Mouse (Mus musculus): ENCODE results near the gene Hopx. TPM values are rescaled to one million over a fixed set of nuclear protein-coding genes. Genes with fewer than 3 reads are reported as not detected.

Hopx gene
- total RNA-seq (2021) = 10 to 100 TPM; 15.1 to 16.1 TPM
- long read RNA-seq, experiment 1, transcript Hopx-202 (3 exons, 1,113 nt) = major isoform, 17 of 26 reads
- long read RNA-seq, experiment 1, transcript Hopx-201 (3 exons, 1,261 nt) = minor isoform, 6 of 26 reads
- long read RNA-seq, experiment 1, partial matches to known transcripts = 0 of 26 reads
- long read RNA-seq, experiment 1, other reads (novel, unspliced or antisense) = 0 of 26 reads
- long read RNA-seq, experiment 2, transcript Hopx-201 (3 exons, 1,261 nt) = minor isoform, 7 of 25 reads
- long read RNA-seq, experiment 2, transcript Hopx-202 (3 exons, 1,113 nt) = major isoform, 16 of 25 reads
- long read RNA-seq, experiment 2, partial matches to known transcripts = 1 of 25 reads
- long read RNA-seq, experiment 2, other reads (novel, unspliced or antisense) = 0 of 25 reads

- peak in 1 of 2 experiments; percentile 64 for DNase-seq (ENCODE audit: low spot score in 2 of 2)
Observed at GRCm38 (mm10) chr5:77114817-77115731, at the start of gene Hopx. Gene Hopx (minus strand): TSS chr5:77115121.

GRCm38 (mm10) chr5:77163597-77163996 is 48.7 kb upstream of the Hopx start:
- DNase-seq (ENCODE audit: low spot score in 2 of 2) = no peak

- DNase-seq (ENCODE audit: low spot score in 2 of 2) = no peak
Observed at GRCm38 (mm10) chr5:77162566-77162965, 47.6 kb upstream of the Hopx start.

GRCm38 (mm10) chr5:77157777-77158540 is 43.0 kb upstream of the Hopx start:
- peak in 1 of 2 experiments; percentile 35 for DNase-seq (ENCODE audit: low spot score in 2 of 2)

GRCm38 (mm10) chr5:77156938-77157337 is 42.0 kb upstream of the Hopx start:
- DNase-seq (ENCODE audit: low spot score in 2 of 2) = no peak

GRCm38 (mm10) chr5:77155526-77155925 is 40.6 kb upstream of the Hopx start:
- DNase-seq (ENCODE audit: low spot score in 2 of 2) = no peak

- DNase-seq (ENCODE audit: low spot score in 2 of 2) = no peak
Observed at GRCm38 (mm10) chr5:77154812-77155211, 39.9 kb upstream of the Hopx start.

GRCm38 (mm10) chr5:77151738-77152137 is 36.8 kb upstream of the Hopx start:
- DNase-seq (ENCODE audit: low spot score in 2 of 2) = no peak

GRCm38 (mm10) chr5:77151075-77151474 is 36.2 kb upstream of the Hopx start:
- DNase-seq (ENCODE audit: low spot score in 2 of 2) = no peak

- DNase-seq (ENCODE audit: low spot score in 2 of 2) = no peak
Observed at GRCm38 (mm10) chr5:77148021-77148621, 33.2 kb upstream of the Hopx start.

- DNase-seq (ENCODE audit: low spot score in 2 of 2) = no peak
Observed at GRCm38 (mm10) chr5:77146459-77147170, 31.7 kb upstream of the Hopx start.

- DNase-seq (ENCODE audit: low spot score in 2 of 2) = no peak
Observed at GRCm38 (mm10) chr5:77144647-77145046, 29.7 kb upstream of the Hopx start.

- no peak for DNase-seq (ENCODE audit: low spot score in 2 of 2)
Observed at GRCm38 (mm10) chr5:77143076-77143475, 28.2 kb upstream of the Hopx start.

- no peak for DNase-seq (ENCODE audit: low spot score in 2 of 2)
Observed at GRCm38 (mm10) chr5:77141336-77141735, 26.4 kb upstream of the Hopx start.

GRCm38 (mm10) chr5:77140861-77141260 is 25.9 kb upstream of the Hopx start:
- DNase-seq (ENCODE audit: low spot score in 2 of 2) = no peak

- DNase-seq (ENCODE audit: low spot score in 2 of 2) = no peak
Observed at GRCm38 (mm10) chr5:77140108-77140507, 25.2 kb upstream of the Hopx start.

- peak in 1 of 2 experiments; percentile 38 for DNase-seq (ENCODE audit: low spot score in 2 of 2)
Observed at GRCm38 (mm10) chr5:77137701-77138265, 22.9 kb upstream of the Hopx start.

GRCm38 (mm10) chr5:77136684-77137224 is 21.8 kb upstream of the Hopx start:
- DNase-seq (ENCODE audit: low spot score in 2 of 2) = no peak

GRCm38 (mm10) chr5:77134961-77135360 is 20.0 kb upstream of the Hopx start:
- DNase-seq (ENCODE audit: low spot score in 2 of 2) = no peak

- no peak for DNase-seq (ENCODE audit: low spot score in 2 of 2)
Observed at GRCm38 (mm10) chr5:77134465-77134864, 19.5 kb upstream of the Hopx start.

Data from gastrocnemius, postnatal 4 days (tissue).